Mouse (Mus musculus) heart, embryonic 15.5 days (tissue): ENCODE results near the gene Pld1. TPM values are rescaled to one million over a fixed set of nuclear protein-coding genes. Genes with fewer than 3 reads are reported as not detected.
"Not testable (repeated sequence)": the region's sequence is repeated elsewhere in the genome, so short reads cannot be mapped to it uniquely, and the experiment has no call there.

Experiments
- ATAC-seq: fragments of 200-750 bp; cut with Nextera tagmentation; replicated peaks from 2 replicates; pipeline ENCODE4 v1.8.0; 2017; ENCODE audit warnings: low read depth, moderate TSS enrichment; ENCODE audit not compliant: insufficient number of reproducible peaks, insufficient read depth, low FRiP score
- H3K27ac ChIP-seq: fragments of 300-500 bp; sonication (generic); 2 replicates; pipeline ENCODE4 v1.5.1; 2015; ENCODE audit warnings: mild to moderate bottlenecking, inconsistent platforms
- H3K27me3 ChIP-seq: fragments of 300-500 bp; sonication (generic); 2 replicates; pipeline ENCODE4 v1.6.1; 2015; ENCODE audit warnings: inconsistent platforms
- H3K36me3 ChIP-seq: fragments of 300-500 bp; sonication (generic); 2 replicates; pipeline ENCODE4 v1.6.1; 2015; ENCODE audit warnings: mild to moderate bottlenecking, inconsistent platforms
- H3K4me1 ChIP-seq: fragments of 300-500 bp; sonication (generic); replicated peaks from 2 replicates; pipeline ENCODE4 v1.6.1; 2015; ENCODE audit warnings: inconsistent platforms
- H3K4me2 ChIP-seq: fragments of 300-500 bp; sonication (generic); 2 replicates; pipeline ENCODE4 v1.6.1; 2015; ENCODE audit warnings: inconsistent platforms, mild to moderate bottlenecking, moderate library complexity
- H3K4me3 ChIP-seq: fragments of 300-500 bp; sonication (generic); 2 replicates; pipeline ENCODE4 v1.5.1; 2015; ENCODE audit warnings: mild to moderate bottlenecking, inconsistent platforms
- H3K9ac ChIP-seq: fragments of 300-500 bp; sonication (generic); 2 replicates; pipeline ENCODE4 v1.6.1; 2015; ENCODE audit warnings: mild to moderate bottlenecking, inconsistent platforms
- H3K9me3 ChIP-seq: fragments of 300-500 bp; sonication (generic); replicated peaks from 2 replicates; pipeline ENCODE4 v1.6.1; 2016; ENCODE audit warnings: inconsistent platforms
- WGBS: fragments of 180-500 bp; shearing (Covaris S2); methylation state at CpG from one replicate; pipeline ENCODE4 v1.1.7; 2015; ENCODE audit warnings: mixed read lengths; 5-methylcytosine and 5-hydroxymethylcytosine counted together
- polyA plus RNA-seq: library from polyadenylated mRNA; unstranded; fragments of >200 nt; fragmentation: Nextera tagmentation; extraction: Ambion mirVana; gene quantifications from 2 replicates; pipeline ENCODE4 v1.2.1, GENCODE M21; 2015

Pld1 gene
- polyA plus RNA-seq, 1 experiment from 2014 or later, result 7.2 TPM

DNA sequence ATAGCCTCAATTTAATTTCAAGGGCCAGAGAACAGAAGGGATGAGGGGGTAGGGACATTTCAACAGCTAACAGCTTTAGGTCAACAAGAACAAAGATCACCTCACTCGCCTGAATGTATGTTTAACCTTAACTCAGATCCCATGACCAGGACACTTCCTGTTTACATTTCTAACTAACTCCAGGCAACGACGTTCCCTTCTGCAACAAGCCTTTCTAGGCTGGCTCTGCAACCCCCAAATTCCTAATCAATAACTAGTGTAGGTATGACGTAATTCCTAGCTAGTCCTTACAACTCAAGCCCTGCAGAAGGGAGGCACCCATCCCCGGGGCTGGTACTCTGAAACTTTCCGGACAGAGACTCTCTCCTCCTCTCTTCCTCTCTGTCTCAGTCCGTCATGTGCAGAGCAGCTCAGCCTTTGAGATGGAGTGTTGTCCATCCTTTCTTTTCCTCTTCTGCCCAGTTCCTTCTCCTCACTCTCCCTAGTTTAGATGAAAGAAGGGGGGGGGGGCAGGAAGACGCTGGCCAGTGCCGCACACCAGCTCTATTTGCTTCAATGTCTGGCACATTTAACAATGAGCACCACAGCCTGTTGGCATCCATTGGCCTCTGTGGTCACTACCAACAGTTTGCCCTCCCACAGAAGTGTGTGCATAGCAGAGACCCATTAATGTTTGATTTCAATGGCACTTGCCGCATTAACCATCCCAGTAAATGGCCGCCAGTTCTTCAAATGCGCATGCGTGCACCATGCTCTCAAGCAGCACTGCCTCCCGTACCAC is 19.6 kb upstream of the Pld1 start:
- no peaks in the 10 kb centered on the region for H3K27me3 ChIP-seq
- H3K9me3 ChIP-seq, result no peaks in the 10 kb centered on the region
- H3K4me3 ChIP-seq, result no peak overlapping the region
- H3K9ac ChIP-seq, result no peak overlapping the region
- ATAC-seq, result no peak
- 82% methylated on average over 14 of the region's 14 CpGs for WGBS
- H3K4me2 ChIP-seq, result no peak overlapping the region
- no peaks in the 10 kb centered on the region for H3K4me1 ChIP-seq
- H3K27ac ChIP-seq, result no peak overlapping the region
- H3K36me3 ChIP-seq, result no peaks in the 10 kb centered on the region

DNA sequence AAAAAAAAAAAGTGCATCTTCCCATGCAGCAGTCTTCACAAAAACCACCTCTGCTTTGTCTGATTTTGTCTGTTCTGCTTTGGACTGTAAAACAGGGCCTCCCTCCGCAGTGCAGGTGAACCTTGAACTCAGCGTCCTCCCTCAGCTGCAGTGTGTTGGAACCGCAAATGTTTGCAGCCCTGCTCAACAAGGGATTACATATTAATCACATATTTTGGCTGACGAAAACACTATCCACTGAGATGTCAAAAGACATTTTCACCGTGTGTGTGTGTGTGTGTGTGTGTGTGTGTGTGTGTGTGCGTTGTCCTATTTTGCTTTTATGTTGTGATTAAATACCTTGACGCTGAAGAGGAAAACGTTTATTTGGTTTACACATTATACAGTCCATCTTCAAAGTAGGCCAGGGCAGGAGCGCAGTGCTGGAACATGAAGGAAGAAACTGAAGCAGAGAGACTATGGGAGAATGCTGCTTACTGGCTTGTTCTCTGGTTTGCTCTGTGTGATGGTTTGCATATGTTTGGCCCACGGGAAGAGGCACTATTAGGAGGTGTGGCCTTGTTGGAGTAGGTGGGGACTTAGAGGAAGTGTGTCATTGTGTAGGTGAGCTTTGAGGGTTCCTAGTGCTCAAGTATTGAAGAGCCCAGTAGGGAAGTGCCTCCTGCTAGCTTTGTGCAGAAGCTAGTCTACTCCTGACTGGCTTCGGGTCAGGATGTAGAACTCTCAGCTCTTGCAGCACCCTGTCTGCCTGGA is 17.1 kb upstream of the Pld1 start:
- 88% methylated on average over 11 of the region's 11 CpGs for WGBS
- H3K9ac ChIP-seq, result no peak overlapping the region

DNA sequence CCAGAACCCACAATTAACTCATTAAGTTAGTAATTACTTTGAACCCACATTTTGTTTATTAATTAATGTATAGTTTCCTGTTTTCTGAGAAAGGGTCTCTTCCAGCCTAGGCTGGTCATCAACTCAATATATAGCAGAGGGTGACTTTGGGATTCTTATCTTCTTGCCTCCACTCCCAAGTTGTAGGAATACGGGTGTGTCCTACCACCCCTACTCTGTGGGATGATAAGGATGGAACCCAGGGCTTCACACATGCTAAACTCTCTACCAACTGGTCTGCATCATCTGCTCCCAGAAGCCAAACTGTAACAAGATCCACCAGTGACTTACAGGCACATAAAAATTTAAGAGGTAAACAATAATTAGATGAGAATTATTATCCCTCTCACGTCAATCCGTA is 14.5 kb upstream of the Pld1 start:
- no peak for ATAC-seq
- WGBS, result 69% methylated on average over 3 of the region's 3 CpGs
- H3K9ac ChIP-seq, result no peak overlapping the region

More for the DNA sequence above, 17.1 kb upstream of the Pld1 start:
- H3K9me3 ChIP-seq, result no peaks in the 10 kb centered on the region
- H3K36me3 ChIP-seq, result no peaks in the 10 kb centered on the region
- H3K4me1 ChIP-seq, result no peaks in the 10 kb centered on the region
- H3K4me2 ChIP-seq, result no peak overlapping the region
- H3K27ac ChIP-seq, result no peak overlapping the region
- ATAC-seq, result no peak
- no peak overlapping the region for H3K4me3 ChIP-seq
- H3K27me3 ChIP-seq, result no peaks in the 10 kb centered on the region

DNA sequence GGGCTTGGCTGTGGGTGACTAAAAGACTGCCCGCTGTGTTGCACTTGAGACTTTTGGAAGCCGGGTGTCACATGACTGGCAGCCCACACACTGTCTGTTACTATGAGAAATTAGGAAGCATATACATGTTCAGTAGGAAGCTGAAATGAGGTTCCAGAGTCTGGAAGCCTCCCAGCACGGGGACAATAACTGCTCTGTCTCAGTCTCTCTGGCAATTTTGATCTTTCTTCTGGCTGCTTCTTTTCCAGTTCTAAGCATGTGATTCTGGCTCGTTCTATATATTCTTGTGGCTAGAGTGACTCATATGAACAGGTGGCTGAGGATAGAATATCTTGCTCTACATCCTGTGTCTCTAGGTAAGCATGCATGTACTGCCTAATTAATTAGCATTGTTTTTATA is 9.3 kb upstream of the Pld1 start:
- no peaks in the 10 kb centered on the region for H3K9me3 ChIP-seq
- 85% methylated on average over 4 of the region's 4 CpGs for WGBS
- no peak for ATAC-seq
- no peak overlapping the region for H3K4me3 ChIP-seq
- H3K36me3 ChIP-seq, result no peaks in the 10 kb centered on the region
- H3K27ac ChIP-seq, result no peak overlapping the region
- H3K4me2 ChIP-seq, result no peak overlapping the region
- H3K4me1 ChIP-seq, result no peaks in the 10 kb centered on the region
- H3K9ac ChIP-seq, result no peak overlapping the region
- no peaks in the 10 kb centered on the region for H3K27me3 ChIP-seq

More for the DNA sequence above, 14.5 kb upstream of the Pld1 start:
- Histone ChIP-seq H3K36me3 (no peaks in the 10 kb centered on the region), H3K27me3 (no peaks in the 10 kb centered on the region), H3K4me1 (no peaks in the 10 kb centered on the region), H3K4me3 (no peak overlapping the region), H3K27ac (no peak overlapping the region), H3K4me2 (no peak overlapping the region), H3K9me3 (no peaks in the 10 kb centered on the region)

DNA sequence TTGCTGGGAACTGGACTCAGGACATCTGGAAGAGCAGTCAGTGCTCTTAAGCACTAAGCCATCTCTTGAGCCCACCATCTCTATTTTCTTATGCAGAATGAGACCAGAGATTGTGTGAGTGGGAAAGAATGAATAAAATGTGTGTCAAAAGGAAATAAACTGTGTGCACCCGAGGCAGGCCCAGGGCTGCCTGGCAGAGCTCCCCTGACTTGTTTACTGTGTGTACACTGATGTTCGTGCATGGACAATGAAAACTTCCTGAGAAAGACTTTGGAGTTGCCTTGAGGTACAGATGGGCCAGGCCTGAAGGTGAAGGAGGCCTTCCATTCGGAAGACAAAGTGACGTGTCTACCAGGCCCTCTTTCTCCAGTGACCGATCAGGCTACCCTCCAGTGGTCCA is 6.1 kb upstream of the Pld1 start:
- Histone ChIP-seq H3K36me3 (no peaks in the 10 kb centered on the region), H3K9ac (no peak overlapping the region), H3K27ac (no peak overlapping the region), H3K4me3 (no peak overlapping the region), H3K4me1 (no peaks in the 10 kb centered on the region), H3K27me3 (no peaks in the 10 kb centered on the region), H3K9me3 (no peaks in the 10 kb centered on the region), H3K4me2 (no peak overlapping the region)
- 76% methylated on average over 5 of the region's 5 CpGs for WGBS
- ATAC-seq, result no peak

DNA sequence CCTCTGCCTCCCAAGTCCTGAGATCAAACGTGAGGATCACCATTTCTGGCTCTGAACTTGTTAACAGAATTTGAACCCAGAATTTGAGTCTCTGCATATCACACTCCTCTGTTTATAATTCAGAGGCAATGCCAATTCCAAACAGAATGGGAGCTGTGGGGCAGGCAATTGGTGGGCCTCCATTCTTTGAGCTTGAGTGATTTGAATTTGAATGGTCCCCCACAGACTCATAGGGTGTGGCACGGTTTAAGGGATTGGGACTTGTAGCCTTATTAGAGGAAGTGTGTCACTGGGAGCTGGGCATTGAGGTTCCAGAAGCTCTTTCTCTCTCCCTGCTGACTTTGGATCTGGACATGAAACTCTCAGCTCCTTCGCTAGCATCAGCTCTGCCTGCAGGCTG is 2.9 kb upstream of the Pld1 start:
- Histone ChIP-seq H3K27ac (no peak overlapping the region), H3K36me3 (no peaks in the 10 kb centered on the region), H3K4me3 (no peak overlapping the region), H3K4me2 (no peak overlapping the region), H3K9me3 (no peaks in the 10 kb centered on the region), H3K27me3 (no peaks in the 10 kb centered on the region), H3K9ac (no peak overlapping the region), H3K4me1 (peaks cover 10% of the 10 kb centered on the region)
- ATAC-seq, result no peak
- WGBS, result 74% methylated on average over 3 of the region's 3 CpGs

DNA sequence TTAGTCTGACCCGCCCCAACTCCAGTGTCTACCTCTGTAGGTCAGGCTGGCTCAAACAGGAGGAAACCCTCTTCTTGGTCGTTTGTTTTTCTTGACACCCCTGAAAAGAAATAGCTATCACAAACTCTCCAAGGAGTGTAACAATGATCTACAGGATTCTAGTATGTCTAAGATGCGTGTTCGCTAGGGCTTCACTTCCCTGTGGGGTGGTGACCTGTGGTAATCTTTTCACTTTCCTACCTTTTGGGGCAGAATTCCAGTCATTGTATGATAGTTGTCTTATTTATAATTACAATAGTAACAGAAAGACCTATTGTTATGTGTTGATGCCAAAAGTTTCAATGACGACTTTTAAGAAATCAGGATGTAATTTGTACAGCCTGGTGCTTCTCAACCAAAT is 1.8 kb upstream of the Pld1 start:
- 79% methylated on average over 5 of the region's 5 CpGs for WGBS
- ATAC-seq, result no peak

DNA sequence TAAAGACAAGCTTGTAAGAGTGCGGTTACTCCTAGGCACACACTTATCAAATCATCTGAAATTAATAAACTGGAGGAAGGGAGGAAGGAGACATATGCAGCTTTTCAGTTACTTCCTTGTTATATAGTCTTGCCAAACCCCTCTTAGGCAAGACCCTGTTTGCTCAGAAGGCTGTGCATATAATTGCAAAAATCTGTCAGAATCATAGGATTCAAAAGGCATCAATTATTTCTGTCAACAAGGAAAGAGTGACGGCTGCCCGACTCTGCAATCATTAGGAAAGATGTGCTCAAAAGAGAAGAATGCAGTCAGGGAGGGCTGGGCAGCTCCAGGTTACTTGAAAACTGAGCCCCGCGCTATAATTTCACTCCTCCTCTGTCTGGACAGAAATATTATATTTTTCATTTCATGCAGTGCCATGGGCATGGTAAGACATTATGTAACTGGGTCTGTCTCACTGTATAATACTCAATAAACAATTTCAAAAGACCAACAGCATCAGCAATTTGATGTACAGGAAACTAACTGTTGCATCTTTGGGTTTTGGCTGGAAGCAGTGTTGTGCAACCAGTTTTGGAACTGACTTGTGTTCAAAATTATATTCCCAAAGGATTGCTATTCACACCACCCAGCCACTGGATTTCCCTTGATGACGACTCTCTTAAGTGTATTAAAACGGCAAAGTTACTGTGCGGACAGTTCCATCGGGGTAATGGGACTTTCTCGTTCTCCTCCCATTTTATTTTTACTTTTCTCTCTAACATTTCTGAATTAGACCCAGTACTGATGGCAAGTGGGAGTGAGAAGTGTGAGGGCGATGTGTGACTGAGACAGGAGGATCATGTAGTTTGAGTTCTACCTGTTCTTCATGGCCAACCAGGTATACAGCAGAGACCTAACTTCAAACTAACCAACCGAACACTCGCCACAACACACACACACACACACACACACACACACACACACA is 1.1 kb upstream of the Pld1 start:
- Histone ChIP-seq H3K4me2 (peak overlapping the region; percentile 95; the same call in 1 of the 2 replicates), H3K4me3 (peak overlapping the region; percentile 71; the same call in 1 of the 2 replicates), H3K9me3 (no peaks in the 10 kb centered on the region), H3K4me1 (peaks cover 10% of the 10 kb centered on the region), H3K36me3 (no peaks in the 10 kb centered on the region), H3K27me3 (no peaks in the 10 kb centered on the region), H3K9ac (no peak overlapping the region), H3K27ac (no peak overlapping the region)
- 79% methylated on average over 13 of the region's 13 CpGs for WGBS
- no peak for ATAC-seq

More for the DNA sequence above, 1.8 kb upstream of the Pld1 start:
- H3K4me1 ChIP-seq, result peaks cover 10% of the 10 kb centered on the region
- no peak overlapping the region for H3K4me2 ChIP-seq
- no peaks in the 10 kb centered on the region for H3K9me3 ChIP-seq
- no peaks in the 10 kb centered on the region for H3K36me3 ChIP-seq
- no peak overlapping the region for H3K9ac ChIP-seq
- H3K27me3 ChIP-seq, result no peaks in the 10 kb centered on the region
- H3K27ac ChIP-seq, result no peak overlapping the region
- no peak overlapping the region for H3K4me3 ChIP-seq

DNA sequence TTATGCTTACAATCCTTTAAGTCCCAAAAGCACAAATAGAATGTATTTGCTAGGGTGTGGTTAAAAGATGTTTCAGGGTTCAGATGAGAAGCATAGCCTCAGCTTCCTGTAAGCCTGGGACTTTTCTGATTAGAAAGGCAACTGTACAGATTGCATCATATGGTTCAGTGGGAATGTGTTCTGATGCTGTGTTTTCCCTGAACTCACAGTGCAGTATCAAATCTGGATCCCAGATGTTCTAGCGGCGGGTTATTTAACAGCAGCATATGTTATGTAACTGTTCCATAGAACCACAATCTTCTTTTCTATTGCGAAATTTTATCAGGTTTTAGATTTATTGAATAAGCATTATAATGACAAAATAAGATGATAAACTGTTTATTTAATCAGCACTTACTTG is 3.1 kb downstream of the Pld1 start:
- no peak overlapping the region for H3K4me2 ChIP-seq

DNA sequence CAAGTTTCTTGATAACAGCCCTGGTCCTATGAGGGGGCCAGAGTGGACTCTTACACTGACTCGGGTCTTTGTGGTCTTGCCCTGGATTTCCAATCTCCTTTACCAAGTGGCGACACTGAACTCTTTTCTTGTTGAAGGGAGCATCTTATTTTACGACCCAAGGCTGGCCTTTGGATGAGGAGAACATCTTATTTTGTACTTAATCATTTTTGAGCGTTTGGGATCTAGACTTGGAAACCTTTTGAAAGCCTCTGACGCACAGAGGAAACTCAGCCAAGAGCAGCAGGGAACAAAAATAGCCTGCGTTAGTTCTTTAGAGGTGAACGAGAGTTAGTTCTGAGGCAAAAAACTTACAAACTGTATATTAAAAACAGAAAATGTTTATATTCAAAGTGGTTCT is 4.5 kb downstream of the Pld1 start:
- H3K27me3 ChIP-seq, result no peaks in the 10 kb centered on the region
- H3K9ac ChIP-seq, result no peak overlapping the region
- peak overlapping the region; percentile 39 for H3K27ac ChIP-seq
- H3K4me2 ChIP-seq, result no peak overlapping the region
- no peaks in the 10 kb centered on the region for H3K9me3 ChIP-seq
- H3K36me3 ChIP-seq, result no peaks in the 10 kb centered on the region
- H3K4me1 ChIP-seq, result peaks cover 14% of the 10 kb centered on the region
- 54% methylated on average over 7 of the region's 7 CpGs for WGBS
- ATAC-seq, result no peak
- no peak overlapping the region for H3K4me3 ChIP-seq

More for the DNA sequence above, 3.1 kb downstream of the Pld1 start:
- Histone ChIP-seq H3K9ac (no peak overlapping the region), H3K4me3 (no peak overlapping the region), H3K4me1 (peaks cover 14% of the 10 kb centered on the region), H3K27ac (no peak overlapping the region), H3K9me3 (no peaks in the 10 kb centered on the region), H3K27me3 (no peaks in the 10 kb centered on the region), H3K36me3 (no peaks in the 10 kb centered on the region)
- 85% methylated on average over 3 of the region's 3 CpGs for WGBS
- ATAC-seq, result no peak

DNA sequence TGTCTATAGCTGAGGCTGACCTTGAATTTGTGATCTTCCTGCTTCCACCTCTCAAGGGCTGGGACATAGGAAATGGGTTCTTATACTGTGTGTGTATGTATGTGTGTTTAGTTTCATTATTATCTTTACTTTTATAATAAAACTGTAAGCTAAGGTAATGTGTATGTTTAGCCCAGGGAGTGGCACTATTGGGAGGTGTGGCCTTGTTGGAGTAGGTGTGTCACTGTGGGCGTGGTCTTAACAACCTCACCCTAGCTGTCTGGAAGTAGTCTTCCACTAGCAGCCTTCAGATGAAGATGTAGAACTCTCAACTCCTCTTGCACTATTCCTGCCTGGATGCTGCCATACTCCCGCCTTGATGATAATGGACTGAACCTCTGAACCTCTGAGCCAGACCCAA is 6.9 kb downstream of the Pld1 start:
- WGBS, result 80% methylated on average over 2 of the region's 2 CpGs
- not testable (repeated sequence) for H3K9ac ChIP-seq, H3K27ac ChIP-seq, H3K9me3 ChIP-seq, H3K27me3 ChIP-seq, H3K36me3 ChIP-seq, H3K4me3 ChIP-seq, H3K4me1 ChIP-seq, ATAC-seq, H3K4me2 ChIP-seq
